Mouse (Mus musculus): ENCODE measurements around the gene Dennd6a. TPM values are rescaled to one million over a fixed set of nuclear protein-coding genes. Genes with fewer than 3 reads are reported as not detected.
"Not testable (repeated sequence)": the region's sequence is repeated elsewhere in the genome, so short reads cannot be mapped to it uniquely, and the experiment has no call there.

Dennd6a gene
- polyA plus RNA-seq (2015; fragmentation: Nextera tagmentation; extraction: Ambion mirVana) = 15.2 and 17.3 TPM in 2 replicates

- not testable (repeated sequence) for ATAC-seq; H3K4me2 ChIP-seq (ENCODE audit: low read length); H3K4me1 ChIP-seq (ENCODE audit: control insufficient read depth, insufficient read depth, low read length); H3K27me3 ChIP-seq (ENCODE audit: control insufficient read depth, insufficient read depth, low read depth, low read length); H3K9me3 ChIP-seq (replicated peaks; ENCODE audit: control insufficient read depth, low read length, poor library complexity, severe bottlenecking); H3K9ac ChIP-seq (ENCODE audit: low read depth, low read length); H3K4me3 ChIP-seq (ENCODE audit: low read depth, low read length); H3K36me3 ChIP-seq (ENCODE audit: control insufficient read depth, insufficient read depth, low read length); H3K27ac ChIP-seq (ENCODE audit: low read length)
- WGBS = 91% methylated on average over 5 of the region's 5 CpGs
These were observed at the start of gene Dennd6a for GRCm38 (mm10) chr14:26573556-26573955. Gene Dennd6a (plus strand): TSS chr14:26573856.

DNA sequence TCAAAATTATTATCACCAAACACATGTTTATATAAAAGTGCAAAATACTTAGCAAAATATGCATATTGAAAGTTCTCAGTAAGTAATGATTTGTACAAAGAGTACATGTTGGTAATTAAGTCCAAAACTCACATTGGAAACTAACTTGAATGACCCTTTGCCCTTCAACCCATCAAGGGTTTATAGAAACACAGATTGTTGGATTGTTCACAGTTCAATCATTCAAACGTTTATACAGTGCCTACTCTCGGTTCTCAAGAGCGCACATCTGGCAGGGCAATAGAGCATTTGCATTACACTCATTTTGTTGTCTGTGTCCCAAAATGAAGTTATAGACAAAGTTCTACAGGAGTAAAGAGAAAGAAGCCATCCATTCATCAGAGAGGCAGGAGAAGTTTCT is 47.7 kb upstream of the Dennd6a start:
- H3K27me3 ChIP-seq (ENCODE audit: control insufficient read depth, insufficient read depth, low read depth, low read length) = no peaks in the 10 kb centered on the region
- peaks cover 24% of the 10 kb centered on the region for H3K4me1 ChIP-seq (ENCODE audit: control insufficient read depth, insufficient read depth, low read length)
- WGBS = 40% methylated on average over 3 of the region's 3 CpGs
- H3K4me3 ChIP-seq (ENCODE audit: low read depth, low read length) = no peak overlapping the region
- no peaks in the 10 kb centered on the region for H3K9me3 ChIP-seq (replicated peaks; ENCODE audit: control insufficient read depth, low read length, poor library complexity, severe bottlenecking)
- H3K9ac ChIP-seq (ENCODE audit: low read depth, low read length) = no peak overlapping the region
- no peak overlapping the region for H3K27ac ChIP-seq (ENCODE audit: low read length)
- no peak overlapping the region for H3K4me2 ChIP-seq (ENCODE audit: low read length)
- H3K36me3 ChIP-seq (ENCODE audit: control insufficient read depth, insufficient read depth, low read length) = no peaks in the 10 kb centered on the region; the same call in 1 of the 2 replicates
- ATAC-seq = no peak

- Histone ChIP-seq H3K27me3 (ENCODE audit: control insufficient read depth, insufficient read depth, low read depth, low read length) (no peaks in the 10 kb centered on the region), H3K4me3 (ENCODE audit: low read depth, low read length) (no peak overlapping the region), H3K36me3 (ENCODE audit: control insufficient read depth, insufficient read depth, low read length) (no peaks in the 10 kb centered on the region; the same call in 1 of the 2 replicates), H3K4me2 (ENCODE audit: low read length) (no peak overlapping the region), H3K9ac (ENCODE audit: low read depth, low read length) (no peak overlapping the region), H3K9me3 (replicated peaks; ENCODE audit: control insufficient read depth, low read length, poor library complexity, severe bottlenecking) (no peaks in the 10 kb centered on the region), H3K27ac (ENCODE audit: low read length) (no peak overlapping the region), H3K4me1 (ENCODE audit: control insufficient read depth, insufficient read depth, low read length) (peaks cover 42% of the 10 kb centered on the region)
- WGBS = 84% methylated on average over 2 of the region's 2 CpGs
- ATAC-seq = no peak
These were observed 45.4 kb upstream of the Dennd6a start for GRCm38 (mm10) chr14:26528296-26528695.

- Histone ChIP-seq H3K27me3 (ENCODE audit: control insufficient read depth, insufficient read depth, low read depth, low read length) (no peaks in the 10 kb centered on the region), H3K9ac (ENCODE audit: low read depth, low read length) (no peak overlapping the region), H3K4me2 (ENCODE audit: low read length) (0 out of 2 replicates have a peak overlapping the region, but pooled peaks have one; percentile 19), H3K9me3 (replicated peaks; ENCODE audit: control insufficient read depth, low read length, poor library complexity, severe bottlenecking) (no peaks in the 10 kb centered on the region), H3K36me3 (ENCODE audit: control insufficient read depth, insufficient read depth, low read length) (no peaks in the 10 kb centered on the region; the same call in 1 of the 2 replicates), H3K4me1 (ENCODE audit: control insufficient read depth, insufficient read depth, low read length) (peaks cover 44% of the 10 kb centered on the region), H3K27ac (ENCODE audit: low read length) (no peak overlapping the region), H3K4me3 (ENCODE audit: low read depth, low read length) (no peak overlapping the region)
- ATAC-seq = no peak
- WGBS = 63% methylated on average over 7 of the region's 7 CpGs
These were observed 43.3 kb upstream of the Dennd6a start for GRCm38 (mm10) chr14:26530350-26530749.

DNA sequence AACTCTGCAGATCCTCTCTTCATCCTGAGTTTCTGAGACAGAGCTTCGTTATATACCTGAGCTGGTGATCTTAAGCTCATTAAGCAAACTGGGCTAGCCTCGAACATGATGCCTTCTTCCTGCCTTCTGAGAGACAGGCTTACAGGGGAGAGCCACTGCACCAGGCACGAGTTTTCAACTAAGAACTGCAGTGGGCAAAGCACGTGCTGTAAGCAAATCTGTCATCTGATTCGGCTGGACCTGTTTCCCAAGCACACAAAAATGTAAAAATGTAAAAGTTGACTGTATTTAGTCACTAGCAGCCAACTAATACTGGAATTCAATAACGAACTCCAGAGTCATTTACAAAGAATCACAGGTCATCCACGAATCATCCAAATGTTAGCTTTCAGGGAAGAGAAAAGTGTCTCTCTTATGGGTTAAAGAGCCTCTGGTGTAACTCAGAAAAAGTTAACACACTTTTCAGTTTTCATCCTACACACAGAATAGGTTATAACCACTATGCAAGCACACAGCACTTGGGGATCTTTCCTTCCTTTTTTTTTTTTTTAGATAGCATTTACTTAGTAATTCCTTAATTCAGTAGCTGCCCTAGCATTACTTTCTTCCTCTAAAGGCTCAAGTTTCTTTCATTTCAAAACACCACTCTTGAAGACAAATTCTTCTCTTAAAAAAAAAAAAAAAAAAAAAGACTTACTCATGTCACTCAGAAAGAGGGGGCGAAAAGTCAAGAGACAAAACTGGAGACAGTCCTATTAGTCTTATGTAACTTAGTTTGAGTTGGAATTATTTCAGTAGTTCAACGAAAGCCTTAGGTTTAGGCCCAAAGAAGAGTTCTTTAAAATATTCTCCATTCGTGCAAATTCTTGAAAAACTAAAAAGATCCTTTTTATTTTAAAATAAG is 42.0 kb upstream of the Dennd6a start:
- ATAC-seq = no peak
- Histone ChIP-seq H3K4me3 (ENCODE audit: low read depth, low read length) (no peak overlapping the region), H3K27ac (ENCODE audit: low read length) (no peak overlapping the region), H3K36me3 (ENCODE audit: control insufficient read depth, insufficient read depth, low read length) (no peaks in the 10 kb centered on the region; the same call in 1 of the 2 replicates), H3K9ac (ENCODE audit: low read depth, low read length) (0 out of 2 replicates have a peak overlapping the region, but pooled peaks have one; percentile 16), H3K9me3 (replicated peaks; ENCODE audit: control insufficient read depth, low read length, poor library complexity, severe bottlenecking) (no peaks in the 10 kb centered on the region), H3K4me1 (ENCODE audit: control insufficient read depth, insufficient read depth, low read length) (peaks cover 41% of the 10 kb centered on the region), H3K27me3 (ENCODE audit: control insufficient read depth, insufficient read depth, low read depth, low read length) (no peaks in the 10 kb centered on the region), H3K4me2 (ENCODE audit: low read length) (peak overlapping the region; percentile 28; the same call in 1 of the 2 replicates)
- WGBS = 80% methylated on average over 10 of the region's 10 CpGs

GRCm38 (mm10) chr14:26532752-26533151 is 40.9 kb upstream of the Dennd6a start:
- ATAC-seq = no peak
- Histone ChIP-seq H3K9me3 (replicated peaks; ENCODE audit: control insufficient read depth, low read length, poor library complexity, severe bottlenecking) (no peaks in the 10 kb centered on the region), H3K27me3 (ENCODE audit: control insufficient read depth, insufficient read depth, low read depth, low read length) (no peaks in the 10 kb centered on the region), H3K9ac (ENCODE audit: low read depth, low read length) (peak overlapping the region; percentile 87), H3K27ac (ENCODE audit: low read length) (no peak overlapping the region), H3K4me2 (ENCODE audit: low read length) (peak overlapping the region; percentile 83), H3K4me1 (ENCODE audit: control insufficient read depth, insufficient read depth, low read length) (peaks cover 41% of the 10 kb centered on the region), H3K36me3 (ENCODE audit: control insufficient read depth, insufficient read depth, low read length) (no peaks in the 10 kb centered on the region; the same call in 1 of the 2 replicates), H3K4me3 (ENCODE audit: low read depth, low read length) (peak overlapping the region; percentile 99)
- 66% methylated on average over 9 of the region's 9 CpGs for WGBS

GRCm38 (mm10) chr14:26533267-26533666 is 40.4 kb upstream of the Dennd6a start:
- no peaks in the 10 kb centered on the region for H3K9me3 ChIP-seq (replicated peaks; ENCODE audit: control insufficient read depth, low read length, poor library complexity, severe bottlenecking)
- H3K4me2 ChIP-seq (ENCODE audit: low read length) = peak overlapping the region; percentile 83
- no peaks in the 10 kb centered on the region for H3K27me3 ChIP-seq (ENCODE audit: control insufficient read depth, insufficient read depth, low read depth, low read length)
- no peaks in the 10 kb centered on the region for H3K36me3 ChIP-seq (ENCODE audit: control insufficient read depth, insufficient read depth, low read length)
- peak overlapping the region; percentile 99 for H3K4me3 ChIP-seq (ENCODE audit: low read depth, low read length)
- ATAC-seq = no peak
- WGBS = 26% methylated on average over 19 of the region's 19 CpGs
- peak overlapping the region; percentile 87 for H3K9ac ChIP-seq (ENCODE audit: low read depth, low read length)
- H3K27ac ChIP-seq (ENCODE audit: low read length) = no peak overlapping the region
- peaks cover 40% of the 10 kb centered on the region for H3K4me1 ChIP-seq (ENCODE audit: control insufficient read depth, insufficient read depth, low read length)

DNA sequence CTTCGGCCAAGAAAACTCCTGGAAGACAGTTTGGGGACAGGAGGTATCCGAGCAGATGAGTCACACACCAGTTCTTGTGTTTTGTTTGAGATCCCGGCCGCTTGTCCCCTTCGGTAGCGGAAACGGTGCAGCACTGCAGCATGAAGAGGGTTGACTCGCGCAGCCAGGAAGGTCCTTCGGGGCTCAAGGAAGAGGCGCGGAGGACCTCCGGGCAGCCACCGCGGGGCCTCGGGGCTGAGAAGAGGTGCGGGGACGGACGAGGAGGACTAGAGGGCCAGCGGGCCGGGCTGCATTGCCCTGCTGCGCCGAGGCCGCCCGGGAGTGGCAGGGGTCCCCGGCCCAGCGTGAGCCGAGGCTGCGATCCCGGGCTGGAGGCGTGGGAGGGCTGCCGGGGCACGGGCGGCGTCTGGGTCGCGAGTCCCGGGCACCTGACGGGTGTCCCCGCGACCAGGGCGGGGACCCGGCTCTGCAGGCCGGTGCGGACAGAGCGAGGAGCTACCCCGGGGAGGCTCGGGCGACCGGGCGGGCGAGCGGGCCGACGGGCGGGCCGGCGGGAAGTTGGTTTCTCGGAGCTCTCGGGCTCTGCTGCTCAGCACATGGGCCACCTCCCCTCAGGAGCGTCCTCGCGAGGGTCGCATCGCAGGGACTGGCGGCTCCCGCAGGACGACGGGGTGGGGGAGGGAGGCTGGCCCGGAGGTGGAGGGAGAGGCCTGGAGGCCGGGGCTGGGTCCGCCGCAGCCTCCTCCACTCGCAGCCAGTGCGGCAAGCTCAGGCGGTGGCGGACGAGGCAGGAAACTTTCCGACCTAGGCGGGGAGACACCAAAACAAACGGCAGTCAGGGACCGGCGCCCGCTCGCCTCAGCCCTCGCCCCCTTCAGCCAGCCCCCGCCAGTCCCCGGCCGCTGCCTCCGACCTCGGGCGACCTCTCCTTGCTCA is 39.6 kb upstream of the Dennd6a start:
- Histone ChIP-seq H3K36me3 (ENCODE audit: control insufficient read depth, insufficient read depth, low read length) (no peaks in the 10 kb centered on the region), H3K9me3 (replicated peaks; ENCODE audit: control insufficient read depth, low read length, poor library complexity, severe bottlenecking) (no peaks in the 10 kb centered on the region), H3K27ac (ENCODE audit: low read length) (peak overlapping the region; percentile 90), H3K27me3 (ENCODE audit: control insufficient read depth, insufficient read depth, low read depth, low read length) (no peaks in the 10 kb centered on the region), H3K4me3 (ENCODE audit: low read depth, low read length) (peak overlapping the region; percentile 99), H3K9ac (ENCODE audit: low read depth, low read length) (peak overlapping the region; percentile 87), H3K4me2 (ENCODE audit: low read length) (peak overlapping the region; percentile 83), H3K4me1 (ENCODE audit: control insufficient read depth, insufficient read depth, low read length) (peaks cover 33% of the 10 kb centered on the region)
- WGBS = under 1% methylated on average over 77 of the region's 92 CpGs
- ATAC-seq = peak; percentile 83

Measured in midbrain, embryonic 16.5 days (tissue).